Mouse (Mus musculus) olfactory bulb, adult 2 months (tissue): ENCODE results near the gene Vegfd.

Experiments
- CTCF ChIP-seq: fragments of 200-500 bp; IDR thresholded peaks from 2 replicates; pipeline ENCODE4 v1.5.1; 2012; ENCODE audit warnings: low read depth, mild to moderate bottlenecking, low read length, moderate library complexity; ENCODE audit not compliant: insufficient read depth
- POLR2A ChIP-seq: fragments of 200-500 bp; IDR thresholded peaks from 2 replicates; pipeline ENCODE4 v1.6.1; 2012; ENCODE audit warnings: mild to moderate bottlenecking, low read depth, low read length, moderate library complexity; ENCODE audit not compliant: insufficient read depth

- TF ChIP-seq POLR2A (no peak), CTCF (no peak)
Measured at GRCm38 (mm10) chrX:164323391-164323913, 49.7 kb upstream of the Vegfd start.
